Mouse (Mus musculus): Measurements from ENCODE around the gene Pla2g12b. TPM values are rescaled to one million over a fixed set of nuclear protein-coding genes. Genes with fewer than 3 reads are reported as not detected.
A peak's percentile ranks its signal among the peaks of the same experiment; 100 is the strongest.

The Pla2g12b gene
- total RNA-seq, 2 experiments from 2014 or later: not detected

DNA sequence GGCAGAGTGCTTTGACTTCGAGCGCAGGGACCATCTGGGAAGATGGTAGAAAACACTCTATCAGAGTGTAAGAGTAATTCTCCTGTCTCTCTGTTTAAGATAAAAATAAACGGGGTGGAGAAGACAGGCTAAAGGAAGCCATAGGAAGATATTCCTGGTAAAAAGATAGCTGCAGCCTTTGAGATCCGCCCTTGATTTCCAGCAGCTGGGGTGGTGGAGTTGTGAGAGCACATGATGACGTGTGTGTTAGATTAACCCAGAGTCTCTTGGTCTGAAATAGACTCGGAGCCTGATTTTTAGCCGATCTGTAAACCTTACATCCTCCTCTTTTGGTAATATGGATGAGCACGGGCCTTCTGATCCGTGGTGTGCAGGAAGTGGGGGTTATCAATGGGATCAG, 44.1 kb downstream of the Pla2g12b start:
- no peak for DNase-seq (ENCODE audit: extremely low spot score in 1 of 2, low spot score in 2 of 2)
- intact Hi-C loops (cut with DNase I): no loop called here

DNA sequence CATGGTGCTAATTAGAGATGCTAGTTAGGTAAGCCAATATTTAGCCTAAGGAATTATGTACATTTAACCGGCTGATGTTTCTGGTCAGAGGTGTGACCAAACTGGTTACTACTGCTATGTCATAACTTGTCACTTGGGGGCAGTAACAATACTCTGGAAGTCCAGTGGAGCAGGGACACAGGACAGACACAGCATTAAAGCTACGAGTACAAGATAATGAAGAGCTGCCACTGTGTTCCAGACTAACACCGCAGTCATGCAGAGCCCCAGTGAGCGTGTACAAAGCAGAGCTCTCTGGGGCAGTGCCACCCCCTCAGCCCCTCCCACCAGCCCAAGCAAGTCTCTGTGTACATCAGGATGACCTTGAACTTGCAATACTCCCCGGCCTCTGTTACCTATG, 48.4 kb downstream of the Pla2g12b start:
- DNase-seq (ENCODE audit: extremely low spot score in 1 of 2, low spot score in 2 of 2): no peak
- intact Hi-C loops (cut with DNase I): no loop called here

DNA sequence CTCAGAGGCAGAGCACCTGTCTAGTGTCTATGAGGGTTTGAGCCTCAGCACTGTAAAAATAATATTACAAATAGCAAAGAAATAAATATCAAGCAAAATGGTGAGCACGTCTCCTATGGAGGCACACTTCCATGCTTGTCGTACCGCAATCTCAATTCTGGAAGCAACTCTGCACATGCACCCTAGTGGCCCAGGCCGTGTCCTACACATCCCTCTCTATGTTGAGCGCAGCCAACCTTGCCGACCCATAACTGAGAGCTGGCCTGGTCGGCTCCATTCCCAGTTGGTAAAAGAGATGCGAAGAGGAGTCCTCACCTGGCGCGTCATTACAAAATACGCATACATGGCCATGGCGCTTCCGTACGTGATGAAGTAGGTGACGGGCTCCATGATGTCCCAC, 51.2 kb downstream of the Pla2g12b start:
- DNase-seq (ENCODE audit: extremely low spot score in 1 of 2, low spot score in 2 of 2): no peak
- intact Hi-C loops (cut with DNase I): no loop called here

DNA sequence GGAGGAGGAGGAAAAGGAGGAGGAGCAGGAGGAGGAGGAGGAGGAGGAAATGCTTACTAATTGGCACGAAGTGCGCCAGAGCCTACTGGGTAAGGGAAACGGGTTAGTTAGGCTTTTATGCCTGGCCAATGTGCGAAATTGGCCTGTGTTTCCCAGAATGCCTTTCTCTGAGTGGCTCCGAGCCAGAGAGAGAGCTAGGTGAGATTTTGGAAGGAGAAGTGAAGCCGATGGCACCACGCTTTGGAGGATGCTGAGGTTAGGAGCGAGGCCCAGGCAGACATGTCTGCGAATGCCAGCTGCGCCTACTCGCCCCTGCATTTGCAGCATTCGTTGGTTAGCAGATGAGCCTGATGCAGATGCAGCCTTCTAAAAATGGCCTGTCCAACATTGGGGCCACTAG, 56.3 kb downstream of the Pla2g12b start:
- DNase-seq (ENCODE audit: extremely low spot score in 1 of 2, low spot score in 2 of 2): peak in 1 of 2 experiments; percentile 37

DNA sequence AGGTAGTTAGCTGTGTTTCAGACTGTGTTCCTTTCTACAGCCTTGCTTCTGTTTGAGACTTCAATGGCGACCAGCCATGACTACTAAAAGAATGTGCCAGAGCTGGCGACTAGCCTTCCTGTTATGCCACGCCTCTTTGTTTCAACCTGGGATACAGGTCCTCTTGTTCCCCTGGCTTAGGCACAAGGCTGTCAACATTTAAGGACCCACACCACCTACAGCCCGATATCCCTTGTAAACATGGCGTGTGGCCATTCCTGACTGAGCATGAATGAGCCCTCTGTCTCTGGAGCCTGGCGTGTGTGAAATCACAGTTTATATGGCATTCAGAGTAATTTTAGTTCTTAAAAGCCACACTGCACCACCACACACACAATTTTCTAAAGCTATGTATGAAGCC, 58.8 kb downstream of the Pla2g12b start:
- intact Hi-C loops (cut with DNase I): no loop called here
- no peak for DNase-seq (ENCODE audit: extremely low spot score in 1 of 2, low spot score in 2 of 2)

More for the DNA sequence above, 56.3 kb downstream of the Pla2g12b start:
- intact Hi-C loops (cut with DNase I): no loop called here

DNA sequence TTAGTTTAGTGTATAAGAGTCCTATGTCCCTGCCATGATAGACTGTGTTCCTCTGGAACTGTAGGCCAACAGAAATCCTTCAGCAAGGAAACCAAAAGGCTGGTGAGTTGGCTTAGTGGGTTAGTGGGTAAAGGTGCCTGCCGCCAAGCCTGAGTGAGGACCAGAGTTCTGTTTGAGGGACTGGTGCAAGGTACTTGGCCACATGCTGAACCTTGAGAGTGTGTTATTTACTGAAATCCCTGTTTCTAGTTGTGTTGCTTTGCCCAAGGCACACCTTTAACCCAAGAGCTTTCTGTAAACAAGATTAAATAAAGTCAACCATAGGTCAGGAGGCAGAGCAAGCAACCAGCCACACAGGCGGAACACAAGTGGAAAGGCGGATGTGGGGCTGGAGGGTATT, 62.1 kb downstream of the Pla2g12b start:
- DNase-seq (ENCODE audit: extremely low spot score in 1 of 2, low spot score in 2 of 2): no peak
- intact Hi-C loops (cut with DNase I): no loop called here

DNA sequence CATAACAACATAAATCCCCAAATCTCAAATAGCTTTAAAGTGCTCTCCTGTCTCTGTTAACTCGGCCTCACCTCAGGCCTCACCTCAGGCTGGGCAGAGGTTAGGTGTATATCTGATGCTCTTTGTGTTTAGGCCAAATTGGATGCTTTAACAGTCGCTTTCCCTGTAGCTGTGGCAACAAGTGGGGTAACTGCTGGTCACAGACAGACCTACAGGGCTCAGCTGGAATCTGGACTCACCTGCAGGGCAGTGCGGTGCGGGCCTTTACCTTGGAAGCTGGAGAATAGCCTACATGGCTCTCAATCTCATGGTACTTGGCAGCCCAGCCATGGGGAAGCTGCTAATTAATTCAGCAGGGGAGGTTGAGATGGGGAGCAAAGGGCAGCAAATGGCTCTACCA, 63.2 kb downstream of the Pla2g12b start:
- intact Hi-C loops (cut with DNase I): no loop called here
- DNase-seq (ENCODE audit: extremely low spot score in 1 of 2, low spot score in 2 of 2): no peak

DNA sequence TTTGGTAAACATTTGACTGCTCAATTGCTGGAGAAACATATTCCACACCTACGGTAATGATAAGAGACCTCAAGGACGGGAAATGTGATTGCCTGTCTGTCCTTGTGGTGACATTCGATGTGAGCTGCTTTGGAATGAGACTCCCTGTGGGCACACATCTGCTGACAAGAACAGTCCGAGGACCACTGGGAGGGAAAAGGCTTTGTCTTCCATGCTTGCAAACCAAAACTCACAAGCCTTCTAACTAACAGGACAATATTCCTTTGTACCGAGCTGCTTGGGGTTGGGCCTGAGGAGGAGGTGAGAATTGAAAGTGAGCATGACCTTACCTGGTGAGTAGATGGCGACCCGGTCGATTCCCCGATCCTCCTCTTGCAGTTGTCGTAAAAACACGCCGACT, 63.8 kb downstream of the Pla2g12b start:
- intact Hi-C loops (cut with DNase I): no loop called here

DNA sequence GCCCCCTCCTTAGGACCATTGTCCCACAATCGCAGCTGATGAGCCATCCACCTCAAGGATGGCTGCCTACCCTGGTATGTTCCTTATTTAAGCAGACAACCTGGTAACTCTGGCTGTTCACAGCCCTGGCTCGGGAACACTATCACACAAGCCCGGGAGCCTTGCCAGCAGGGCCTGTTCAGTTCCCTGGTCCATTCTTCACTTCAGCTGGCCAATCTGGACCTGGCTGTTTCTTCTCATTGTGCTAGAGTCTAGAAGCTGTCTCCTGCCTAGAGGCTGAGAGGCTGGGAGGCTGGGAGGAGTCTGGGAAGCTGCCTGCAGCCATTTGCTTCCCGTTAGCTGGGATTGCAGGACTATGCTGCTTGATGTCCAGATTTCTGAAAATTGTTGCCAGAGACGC, 67.0 kb downstream of the Pla2g12b start:
- DNase-seq (ENCODE audit: extremely low spot score in 1 of 2, low spot score in 2 of 2): peak; percentile 36 to 38
- intact Hi-C loops (cut with DNase I): no loop called here

More for the DNA sequence above, 63.8 kb downstream of the Pla2g12b start:
- DNase-seq (ENCODE audit: extremely low spot score in 1 of 2, low spot score in 2 of 2): no peak

Other genes starting within 250 kb of the Pla2g12b start
- gene Sept10, start 181.8 kb upstream of the Pla2g12b start, total RNA-seq (2021): 1 to 10 TPM; 8.2 to 9.5 TPM
- gene Sowahc, start 181.7 kb upstream of the Pla2g12b start, total RNA-seq (2021): 10 to 100 TPM; 12.0 to 13.7 TPM
- 10 to 100 TPM; 27.6 to 29.7 TPM for gene P4ha1, start 80.4 kb upstream of the Pla2g12b start, total RNA-seq (2021)
- gene Gm10273, start 8.0 kb upstream of the Pla2g12b start, total RNA-seq (2021): 10 to 100 TPM; 43.2 to 57.6 TPM
- gene Oit3, start 38.1 kb downstream of the Pla2g12b start, total RNA-seq (2021): under 1 TPM in 1 of 2 experiments, not detected in 1; 0.20 TPM
- gene Gm10322, start 212.4 kb downstream of the Pla2g12b start, total RNA-seq (2021): not detected
- 10 to 100 TPM; 65.9 to 67.9 TPM for gene Mcu, start 213.0 kb downstream of the Pla2g12b start, total RNA-seq (2021)